Mouse (Mus musculus) stomach, adult 2 months (tissue): ENCODE data around the gene Olfr382. TPM values are rescaled to one million over a fixed set of nuclear protein-coding genes. Genes with fewer than 3 reads are reported as not detected.

Source experiments
- polyA plus RNA-seq: library from polyadenylated mRNA; depleted of rRNA; stranded (reverse); fragments of >200 nt; gene quantifications from 2 replicates; pipeline ENCODE4 v1.2.3, GENCODE M21; 2012; rRNA removed

Olfr382 gene
- polyA plus RNA-seq, result not detected in 2 replicates

DNA sequence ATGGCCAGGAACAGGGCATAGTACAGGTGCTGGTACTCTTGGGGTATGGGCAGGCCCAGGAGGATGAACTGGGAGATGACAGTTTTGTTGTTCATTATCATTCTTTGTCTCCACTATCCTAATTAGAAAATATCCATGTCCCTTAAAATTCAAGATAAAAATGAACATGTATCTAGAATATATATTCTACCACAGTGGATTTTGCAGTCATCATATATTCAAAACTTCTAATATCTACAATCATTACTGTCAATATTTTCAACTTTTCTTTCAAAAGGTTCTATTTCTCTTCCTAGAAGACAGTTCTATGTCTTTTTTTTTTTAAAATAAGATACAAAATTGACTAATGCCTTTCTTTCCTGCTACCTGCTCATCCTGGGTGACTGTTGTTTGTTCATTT lies at the start of gene Olfr382:
TSS of gene Olfr382 (minus strand) at position 101 of the 400 bp plus-strand sequence.

DNA sequence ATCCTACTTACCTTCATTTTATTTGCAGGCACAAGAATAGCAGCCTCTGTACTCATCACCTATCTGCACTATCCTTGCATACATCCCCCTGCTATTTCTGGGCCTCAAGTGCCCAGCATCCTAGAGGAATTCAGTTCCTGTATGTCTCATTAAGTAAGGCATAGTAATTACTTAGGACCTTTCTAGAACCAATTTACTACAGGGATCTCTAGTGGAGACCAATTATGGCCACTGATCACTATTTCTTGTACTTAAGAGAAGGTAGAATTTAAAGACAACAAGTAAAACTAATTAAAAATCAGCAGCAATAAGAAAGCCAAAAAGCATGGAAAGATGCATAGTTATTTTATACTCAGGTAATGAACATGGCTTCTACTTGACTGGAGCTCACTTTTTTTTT lies 25.5 kb downstream of the Olfr382 start, which contains the start of gene Olfr381:
TSS of gene Olfr381 (minus strand) at position 101 of the 400 bp plus-strand sequence.

Other genes starting within 250 kb of the Olfr382 start
- gene Trpv3, start 249.8 kb downstream of the Olfr382 start, polyA plus RNA-seq, result 0.15 and 0.26 TPM in 2 replicates
- gene Aspa, start 187.6 kb downstream of the Olfr382 start, polyA plus RNA-seq, result 0.08 and 0.17 TPM in 2 replicates
- gene Gm49340, start 187.5 kb downstream of the Olfr382 start, polyA plus RNA-seq, result not detected in 2 replicates
- not detected in 2 replicates for gene Spata22, start 187.5 kb downstream of the Olfr382 start, polyA plus RNA-seq
- 0.09 TPM in 1 of 2 replicates, not detected in the other for gene Olfr20, start 166.4 kb downstream of the Olfr382 start, polyA plus RNA-seq
- gene Olfr376, start 146.0 kb downstream of the Olfr382 start, polyA plus RNA-seq, result not detected in 2 replicates
- not detected in 2 replicates for gene Olfr1, start 117.6 kb downstream of the Olfr382 start, polyA plus RNA-seq
- gene Olfr378, start 88.7 kb downstream of the Olfr382 start, polyA plus RNA-seq, result not detected in 2 replicates
- not detected in 2 replicates for gene Olfr380, start 59.7 kb downstream of the Olfr382 start, polyA plus RNA-seq
- gene Olfr381, start 25.6 kb downstream of the Olfr382 start, polyA plus RNA-seq, result not detected in 2 replicates
- not detected in 2 replicates for gene Olfr385, start 75.8 kb upstream of the Olfr382 start, polyA plus RNA-seq
- not detected in 2 replicates for gene Olfr384, start 81.4 kb upstream of the Olfr382 start, polyA plus RNA-seq
- not detected in 2 replicates for gene Zfp735, start 171.6 kb upstream of the Olfr382 start, polyA plus RNA-seq